Mouse (Mus musculus): ENCODE measurements at regions not wholly inside any gene's neighbourhood (a gene's known extent, or its start where the extent isn't known, plus 50 kb on each side); places are given as distances from the start of the nearest gene placed in this dataset.
A peak's percentile ranks its signal among the peaks of the same experiment; 100 is the strongest.

DNA sequence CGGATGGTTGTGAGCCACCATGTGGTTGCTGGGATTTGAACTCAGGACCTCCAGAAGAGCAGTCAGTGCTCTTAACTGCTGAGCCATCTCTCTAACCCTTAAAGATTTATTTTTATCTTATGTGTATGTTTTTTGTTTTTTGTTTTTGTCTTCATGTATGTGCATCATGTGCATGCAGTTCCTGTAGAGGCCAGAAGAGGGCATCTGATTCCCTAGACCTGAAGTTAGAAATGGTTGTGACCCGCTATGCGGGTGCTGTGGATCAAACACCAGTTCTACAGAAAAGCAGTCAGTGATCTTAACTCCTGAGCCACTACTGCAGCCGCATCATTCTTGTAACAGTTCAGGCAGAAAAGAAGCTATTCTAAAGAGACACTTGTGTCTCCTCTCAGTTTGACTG is 161.8 kb upstream of the Rybp start:
- Histone ChIP-seq H3K27me3 (ENCODE audit: control insufficient read depth, insufficient read depth, low read length, poor library complexity, severe bottlenecking) (no peaks in the 10 kb centered on the region), H3K36me3 (ENCODE audit: control insufficient read depth, insufficient read depth, low read length, poor library complexity, severe bottlenecking) (no peaks in the 10 kb centered on the region)
- no peak for DNase-seq (ENCODE audit: low read depth, low spot score)

DNA sequence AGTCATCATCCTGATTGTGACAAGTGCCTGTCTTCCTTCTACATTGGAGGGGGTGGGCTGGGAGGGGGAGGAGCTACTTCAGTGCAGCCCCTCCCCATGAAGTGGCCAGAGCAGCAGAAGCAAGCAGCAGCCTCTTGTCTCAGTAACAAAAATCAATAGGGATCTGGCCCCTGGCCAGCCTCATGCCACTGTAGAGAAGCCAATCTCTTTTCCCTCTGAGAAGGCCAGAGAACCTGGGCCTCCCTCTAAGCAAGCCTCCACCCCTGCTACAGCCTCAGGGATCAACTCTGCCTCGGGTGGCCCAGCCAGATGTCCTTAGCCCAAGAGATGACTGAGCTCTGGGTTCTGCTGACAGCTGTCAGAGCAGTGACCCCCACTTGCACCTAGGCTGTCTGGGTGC is 159.9 kb upstream of the Rybp start:
- H3K36me3 ChIP-seq (ENCODE audit: control insufficient read depth, insufficient read depth, low read length, poor library complexity, severe bottlenecking) = no peaks in the 10 kb centered on the region
- no peak for DNase-seq (ENCODE audit: low read depth, low spot score)

DNA sequence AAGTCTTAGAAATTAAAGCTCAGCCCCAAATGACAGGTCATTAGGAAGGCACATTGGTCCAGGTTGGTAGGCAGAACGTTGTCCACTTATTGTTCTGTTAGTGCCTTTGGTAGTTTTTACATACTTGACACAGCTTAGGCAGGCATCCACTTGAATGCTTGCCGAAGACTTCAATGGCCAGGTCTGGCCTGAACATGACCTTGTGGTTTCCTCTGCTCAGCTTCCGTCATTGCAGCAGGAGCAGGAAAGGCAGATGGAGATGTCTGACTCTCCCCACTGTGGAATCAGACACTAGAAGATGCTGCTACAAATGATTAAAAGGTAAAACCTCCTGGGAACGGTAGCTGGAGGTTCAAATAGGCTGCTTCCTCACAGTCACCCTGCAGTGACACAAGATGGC is 159.5 kb upstream of the Rybp start:
- no peak for DNase-seq (ENCODE audit: low read depth, low spot score)
- H3K27me3 ChIP-seq (ENCODE audit: control insufficient read depth, insufficient read depth, low read length, poor library complexity, severe bottlenecking) = no peaks in the 10 kb centered on the region
- no peaks in the 10 kb centered on the region for H3K36me3 ChIP-seq (ENCODE audit: control insufficient read depth, insufficient read depth, low read length, poor library complexity, severe bottlenecking)

More for the DNA sequence above, 159.9 kb upstream of the Rybp start:
- no peaks in the 10 kb centered on the region for H3K27me3 ChIP-seq (ENCODE audit: control insufficient read depth, insufficient read depth, low read length, poor library complexity, severe bottlenecking)

DNA sequence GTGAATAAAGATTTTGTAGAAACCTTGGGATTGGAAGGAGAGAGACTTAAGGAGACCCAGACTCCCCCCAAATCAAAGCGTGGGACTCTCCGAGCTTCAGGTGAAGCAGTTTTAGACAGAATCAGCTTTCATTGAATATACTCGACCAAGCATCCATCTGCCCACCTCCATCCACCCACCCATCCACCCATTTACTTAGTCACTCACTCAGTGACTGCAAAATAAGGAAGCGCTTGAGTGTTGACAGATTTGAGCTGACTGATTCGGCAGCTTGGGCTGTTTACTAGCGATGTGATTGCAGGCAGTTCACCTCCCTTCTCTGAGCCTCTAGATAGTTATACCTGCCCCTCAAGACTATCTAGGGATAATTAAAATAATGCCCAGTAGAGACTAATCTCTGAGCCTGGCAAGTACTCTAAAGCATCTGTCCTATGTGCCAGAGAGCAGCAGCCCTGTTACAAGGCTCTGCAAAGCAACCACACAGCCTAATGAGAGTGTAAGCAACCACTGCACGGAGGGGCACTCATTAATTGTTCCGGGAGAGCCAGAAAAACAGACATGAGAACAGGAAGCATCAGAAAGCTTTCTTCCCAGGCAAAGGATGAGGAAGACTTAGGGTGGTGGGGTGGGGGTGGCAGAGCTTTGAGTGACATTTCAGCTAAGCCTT is 151.9 kb upstream of the Rybp start:
- Histone ChIP-seq H3K27me3 (ENCODE audit: control insufficient read depth, insufficient read depth, low read length, poor library complexity, severe bottlenecking) (no peaks in the 10 kb centered on the region), H3K36me3 (ENCODE audit: control insufficient read depth, insufficient read depth, low read length, poor library complexity, severe bottlenecking) (no peaks in the 10 kb centered on the region)
- DNase-seq (ENCODE audit: low read depth, low spot score) = peak; percentile 52

DNA sequence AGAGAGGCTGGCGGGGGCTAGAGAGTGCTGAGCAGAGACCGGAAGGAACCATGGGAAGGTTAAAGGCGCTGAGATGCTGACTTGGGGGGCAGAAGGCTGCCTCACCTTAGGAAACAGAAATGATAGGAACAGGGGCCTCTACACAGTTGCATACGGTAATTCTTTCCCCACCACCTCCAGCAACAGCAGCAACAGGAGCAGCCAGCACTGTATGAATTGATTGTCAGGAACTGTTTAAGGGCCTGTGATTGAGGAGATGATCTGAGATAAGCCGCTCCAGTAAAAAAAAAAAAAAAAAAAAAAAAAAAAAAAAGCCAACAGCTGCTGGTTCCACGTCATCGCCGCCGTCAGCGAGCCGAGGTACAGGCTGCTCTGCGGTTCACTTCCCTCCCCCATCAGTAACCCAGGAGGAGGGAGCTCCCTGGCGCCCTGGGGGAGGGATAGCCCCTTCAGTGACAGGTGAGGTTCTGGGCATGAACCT is 151.3 kb upstream of the Rybp start:
- Histone ChIP-seq H3K36me3 (ENCODE audit: control insufficient read depth, insufficient read depth, low read length, poor library complexity, severe bottlenecking) (no peaks in the 10 kb centered on the region), H3K27me3 (ENCODE audit: control insufficient read depth, insufficient read depth, low read length, poor library complexity, severe bottlenecking) (no peaks in the 10 kb centered on the region)
- peak; percentile 86 for DNase-seq (ENCODE audit: low read depth, low spot score)

DNA sequence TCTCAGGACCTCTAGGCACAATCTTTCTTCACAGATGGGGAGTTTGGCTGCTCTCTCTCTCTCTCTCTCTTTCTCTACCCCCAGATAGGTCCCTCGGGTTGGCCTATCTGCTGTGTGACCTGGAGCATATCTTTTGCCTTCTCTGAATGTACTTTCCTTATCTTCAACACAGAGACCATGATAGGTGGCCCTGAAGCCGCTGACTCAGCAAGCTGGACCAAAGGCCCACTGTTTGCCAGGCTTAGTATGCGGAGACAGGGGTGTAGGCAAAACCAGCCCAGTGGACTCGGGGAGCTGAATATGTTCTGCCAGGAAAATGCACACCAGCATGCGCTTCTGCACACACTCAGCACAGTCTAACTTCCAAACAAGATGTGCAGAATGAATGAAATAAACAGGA is 150.7 kb upstream of the Rybp start:
- Histone ChIP-seq H3K36me3 (ENCODE audit: control insufficient read depth, insufficient read depth, low read length, poor library complexity, severe bottlenecking) (no peaks in the 10 kb centered on the region), H3K27me3 (ENCODE audit: control insufficient read depth, insufficient read depth, low read length, poor library complexity, severe bottlenecking) (no peaks in the 10 kb centered on the region)
- DNase-seq (ENCODE audit: low read depth, low spot score) = peak; percentile 18

DNA sequence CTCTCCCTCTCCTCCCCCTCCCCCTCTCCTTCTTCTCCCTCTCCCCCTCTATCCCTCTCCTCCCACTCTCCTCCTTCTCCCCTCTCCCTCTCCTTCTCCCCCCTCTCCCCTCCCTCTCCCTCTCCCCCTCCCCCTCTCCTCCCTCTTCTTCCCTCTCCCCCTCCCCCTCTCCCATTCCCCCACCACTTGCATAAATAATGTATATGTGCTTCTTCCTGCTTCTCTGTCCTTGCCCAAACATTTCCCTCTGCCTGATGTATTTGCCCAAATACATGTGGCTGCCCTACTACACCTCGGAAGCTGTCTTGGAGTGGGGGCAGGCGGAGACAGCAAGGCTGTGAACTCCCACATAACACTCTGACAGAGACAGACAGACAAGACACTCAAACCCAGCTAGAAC is 149.2 kb upstream of the Rybp start:
- DNase-seq (ENCODE audit: low read depth, low spot score) = no peak
- no peaks in the 10 kb centered on the region for H3K36me3 ChIP-seq (ENCODE audit: control insufficient read depth, insufficient read depth, low read length, poor library complexity, severe bottlenecking)
- H3K27me3 ChIP-seq (ENCODE audit: control insufficient read depth, insufficient read depth, low read length, poor library complexity, severe bottlenecking) = no peaks in the 10 kb centered on the region

DNA sequence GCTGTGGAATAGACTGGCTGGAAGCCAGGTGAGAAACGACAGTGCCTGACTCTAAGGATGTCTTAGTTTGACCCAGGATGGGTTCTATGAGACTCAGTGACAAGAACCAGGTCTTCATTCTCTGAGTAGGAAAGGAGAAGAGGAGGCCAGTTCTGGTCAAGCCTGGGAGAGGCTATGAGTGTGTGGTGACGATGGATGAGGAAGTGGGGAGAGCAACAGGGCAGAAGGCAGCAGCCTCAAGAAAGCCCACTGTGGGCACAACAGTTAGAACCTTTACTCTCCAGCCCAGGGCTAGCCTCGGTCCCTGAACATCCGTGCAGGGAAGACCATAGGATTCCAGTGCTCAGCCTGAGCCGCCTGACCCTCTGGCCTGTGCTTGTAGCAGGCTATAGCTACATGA is 147.9 kb upstream of the Rybp start:
- H3K27me3 ChIP-seq (ENCODE audit: control insufficient read depth, insufficient read depth, low read length, poor library complexity, severe bottlenecking) = no peaks in the 10 kb centered on the region
- DNase-seq (ENCODE audit: low read depth, low spot score) = peak; percentile 22
- no peaks in the 10 kb centered on the region for H3K36me3 ChIP-seq (ENCODE audit: control insufficient read depth, insufficient read depth, low read length, poor library complexity, severe bottlenecking)

DNA sequence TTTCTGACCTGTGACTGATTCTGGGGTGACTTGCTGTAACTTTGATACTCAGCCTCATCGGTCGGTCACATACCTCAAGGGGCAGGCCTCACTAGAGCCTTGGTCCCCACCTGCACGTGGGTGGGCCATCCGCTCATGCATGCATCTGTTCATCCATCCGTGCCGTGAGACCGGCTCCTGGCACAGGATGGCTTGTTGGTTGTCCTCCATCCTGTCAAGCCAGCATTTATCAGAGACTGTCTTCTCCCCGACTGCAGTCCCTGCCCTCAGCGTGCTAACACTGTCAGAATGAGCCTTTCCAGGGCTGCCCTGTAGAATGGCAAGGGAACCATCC is 146.2 kb upstream of the Rybp start:
- no peaks in the 10 kb centered on the region for H3K36me3 ChIP-seq (ENCODE audit: control insufficient read depth, insufficient read depth, low read length, poor library complexity, severe bottlenecking)

DNA sequence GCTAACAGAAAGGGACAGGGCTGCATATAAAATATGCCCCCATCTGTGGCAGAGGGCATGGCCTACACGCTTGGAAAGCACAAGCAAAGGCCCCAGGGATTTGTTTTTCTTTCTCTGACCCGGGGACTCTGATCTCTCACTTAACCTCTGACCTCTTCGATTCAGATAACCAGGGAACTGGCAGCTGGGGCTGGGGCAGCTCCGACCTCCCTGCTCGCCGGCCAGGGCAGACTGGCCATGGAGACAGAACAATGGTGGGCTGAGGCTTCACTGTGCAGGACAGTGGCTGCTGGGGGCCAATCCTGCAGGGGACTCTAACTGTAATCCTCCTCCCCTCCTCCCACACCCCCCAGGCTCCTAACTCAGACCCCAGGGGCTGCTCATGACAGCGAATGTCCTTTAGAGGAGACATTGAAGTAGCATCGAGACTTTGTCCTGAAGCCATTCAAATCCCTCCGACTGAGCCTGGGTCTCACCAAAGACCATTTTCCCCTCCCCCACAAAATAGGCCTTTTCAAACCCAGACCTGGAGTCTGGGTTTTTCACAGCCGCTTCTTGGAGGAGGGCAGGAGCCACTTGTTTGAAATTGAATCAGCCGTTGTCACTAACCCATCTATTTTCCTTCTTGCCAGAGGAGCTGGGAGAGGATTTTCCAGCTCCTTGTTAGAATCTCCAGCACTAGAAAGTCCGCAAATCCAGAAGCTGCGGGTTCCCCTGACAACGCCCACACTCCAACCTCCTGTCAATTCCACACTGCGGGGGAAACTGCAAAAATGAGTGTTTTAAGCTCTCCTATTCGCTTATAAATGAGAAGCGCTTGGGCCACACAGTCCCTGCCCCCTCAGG is 145.6 kb upstream of the Rybp start:
- DNase-seq (ENCODE audit: low read depth, low spot score) = no peak
- H3K27me3 ChIP-seq (ENCODE audit: control insufficient read depth, insufficient read depth, low read length, poor library complexity, severe bottlenecking) = no peaks in the 10 kb centered on the region
- no peaks in the 10 kb centered on the region for H3K36me3 ChIP-seq (ENCODE audit: control insufficient read depth, insufficient read depth, low read length, poor library complexity, severe bottlenecking)

More for the DNA sequence above, 146.2 kb upstream of the Rybp start:
- DNase-seq (ENCODE audit: low read depth, low spot score) = no peak
- no peaks in the 10 kb centered on the region for H3K27me3 ChIP-seq (ENCODE audit: control insufficient read depth, insufficient read depth, low read length, poor library complexity, severe bottlenecking)

DNA sequence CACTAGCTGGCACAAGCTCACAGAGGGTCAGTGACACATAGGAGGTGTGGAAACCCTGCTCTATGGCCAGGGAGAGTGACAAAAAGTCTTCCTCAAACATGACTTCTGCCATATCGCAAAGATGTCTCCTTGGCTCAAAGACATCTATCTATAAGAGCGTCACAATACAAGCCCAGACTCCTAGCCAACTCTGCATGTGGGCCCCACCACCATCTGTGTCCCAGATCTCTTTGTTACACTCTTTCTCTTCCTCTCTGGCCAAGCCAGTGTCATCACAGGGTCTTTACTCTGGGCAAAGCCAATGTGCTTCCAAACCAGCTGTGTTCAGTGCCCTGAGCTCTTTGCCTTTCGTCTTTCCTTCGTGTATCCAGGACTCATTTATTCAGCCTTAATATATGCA is 143.0 kb upstream of the Rybp start:
- DNase-seq (ENCODE audit: low read depth, low spot score) = no peak
- no peaks in the 10 kb centered on the region for H3K36me3 ChIP-seq (ENCODE audit: control insufficient read depth, insufficient read depth, low read length, poor library complexity, severe bottlenecking)
- H3K27me3 ChIP-seq (ENCODE audit: control insufficient read depth, insufficient read depth, low read length, poor library complexity, severe bottlenecking) = no peaks in the 10 kb centered on the region

DNA sequence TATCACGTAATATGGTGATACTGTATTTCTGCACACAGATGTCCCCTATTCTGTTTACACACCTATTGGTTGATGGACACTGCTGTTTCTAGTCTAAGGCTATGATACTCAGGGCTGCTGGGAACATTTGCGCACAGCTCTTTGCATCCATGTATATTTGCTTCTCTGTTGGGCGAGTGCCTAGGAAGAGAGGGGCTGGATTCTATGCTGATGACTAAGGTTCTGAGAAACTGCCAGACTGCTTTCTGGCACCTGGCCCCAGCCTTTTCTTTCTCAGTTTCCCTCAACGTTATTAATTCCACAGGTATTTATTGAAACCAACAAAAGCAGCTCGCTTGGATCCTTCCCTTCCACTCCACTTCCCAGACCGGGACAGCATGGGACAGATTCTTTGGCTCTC is 142.2 kb upstream of the Rybp start:
- Histone ChIP-seq H3K27me3 (ENCODE audit: control insufficient read depth, insufficient read depth, low read length, poor library complexity, severe bottlenecking) (no peaks in the 10 kb centered on the region), H3K36me3 (ENCODE audit: control insufficient read depth, insufficient read depth, low read length, poor library complexity, severe bottlenecking) (no peaks in the 10 kb centered on the region)
- DNase-seq (ENCODE audit: low read depth, low spot score) = no peak

DNA sequence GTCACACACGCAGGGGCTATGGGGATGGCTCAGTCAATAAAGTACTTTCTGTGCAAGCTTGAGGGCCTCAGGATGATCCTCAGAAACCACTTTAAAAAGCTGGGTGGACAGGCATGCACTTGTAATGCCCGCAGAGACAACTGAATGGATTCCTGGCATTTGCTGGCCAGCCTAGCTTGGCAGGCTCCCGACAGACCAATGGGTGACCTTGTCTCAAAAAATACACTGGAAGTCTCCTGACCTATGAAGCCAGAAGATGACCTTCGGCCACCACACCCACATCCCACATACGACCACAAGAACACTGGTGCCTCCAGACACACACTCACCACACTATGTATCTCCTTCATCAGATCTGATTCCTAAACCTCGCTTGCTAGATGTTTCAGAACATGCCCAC is 141.5 kb upstream of the Rybp start:
- no peaks in the 10 kb centered on the region for H3K36me3 ChIP-seq (ENCODE audit: control insufficient read depth, insufficient read depth, low read length, poor library complexity, severe bottlenecking)
- no peak for DNase-seq (ENCODE audit: low read depth, low spot score)
- H3K27me3 ChIP-seq (ENCODE audit: control insufficient read depth, insufficient read depth, low read length, poor library complexity, severe bottlenecking) = no peaks in the 10 kb centered on the region

DNA sequence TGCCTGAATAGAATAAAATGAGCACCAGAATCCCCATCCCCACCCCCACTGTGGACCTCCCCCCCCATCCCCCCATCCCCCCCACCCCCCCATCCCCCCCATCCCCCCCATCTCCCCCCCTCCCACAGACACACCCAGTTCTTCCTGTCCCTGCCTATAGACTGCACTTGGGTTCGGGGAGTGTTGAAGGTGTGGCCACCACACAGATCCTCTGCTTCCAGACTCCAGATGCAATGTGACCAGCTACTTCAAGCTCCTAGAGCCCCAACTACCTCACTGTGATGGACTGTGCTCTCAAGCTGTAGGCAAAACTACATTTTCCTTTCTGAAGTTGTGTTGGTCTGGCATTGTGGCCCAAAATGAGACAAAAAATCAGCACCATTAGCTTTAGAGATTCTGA is 138.3 kb upstream of the Rybp start:
- H3K36me3 ChIP-seq (ENCODE audit: control insufficient read depth, insufficient read depth, low read length, poor library complexity, severe bottlenecking) = no peaks in the 10 kb centered on the region
- DNase-seq (ENCODE audit: low read depth, low spot score) = no peak
- no peaks in the 10 kb centered on the region for H3K27me3 ChIP-seq (ENCODE audit: control insufficient read depth, insufficient read depth, low read length, poor library complexity, severe bottlenecking)

DNA sequence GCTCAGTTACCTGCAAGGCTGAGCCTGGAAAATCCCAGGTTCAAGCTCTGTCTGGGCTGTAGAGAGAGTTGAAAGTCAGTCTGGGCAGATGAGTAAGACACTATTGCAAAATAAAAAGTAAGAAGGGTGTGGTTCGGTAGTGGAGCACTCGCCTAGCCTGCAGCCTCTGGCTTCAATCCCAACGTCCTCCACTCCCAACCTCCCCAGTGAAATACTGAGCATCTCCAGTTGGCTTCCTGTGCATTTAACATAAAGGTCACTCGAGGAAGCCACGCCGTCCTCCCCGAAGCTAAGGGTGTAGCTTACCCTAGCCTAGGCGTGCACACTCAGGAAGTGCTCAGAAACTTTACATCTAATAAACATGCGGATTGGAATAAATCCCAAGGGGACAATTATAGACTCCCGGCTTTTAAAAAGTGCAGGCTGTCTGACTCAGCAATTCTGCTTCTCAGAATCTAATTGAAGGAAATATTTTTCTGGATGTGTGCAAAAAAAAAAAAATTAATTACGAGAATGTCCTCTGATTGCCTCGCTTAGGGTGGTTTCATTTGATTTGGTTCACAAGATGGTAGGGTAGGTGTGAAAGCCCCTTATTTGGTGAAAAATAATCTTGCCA is 137.6 kb upstream of the Rybp start:
- DNase-seq (ENCODE audit: low read depth, low spot score) = no peak
- H3K27me3 ChIP-seq (ENCODE audit: control insufficient read depth, insufficient read depth, low read length, poor library complexity, severe bottlenecking) = no peaks in the 10 kb centered on the region
- H3K36me3 ChIP-seq (ENCODE audit: control insufficient read depth, insufficient read depth, low read length, poor library complexity, severe bottlenecking) = no peaks in the 10 kb centered on the region
